Mouse (Mus musculus) thymus, adult 18-20 months (tissue): Measurements from ENCODE around the gene Adgrb3.

Experiments used
- DNase-seq, 2 experiments: peaks; one replicate each; pipeline ENCODE4 v3.0.0; 2022; ENCODE audit warnings: mixed read lengths in 2 of 2

Gene Adgrb3

DNA sequence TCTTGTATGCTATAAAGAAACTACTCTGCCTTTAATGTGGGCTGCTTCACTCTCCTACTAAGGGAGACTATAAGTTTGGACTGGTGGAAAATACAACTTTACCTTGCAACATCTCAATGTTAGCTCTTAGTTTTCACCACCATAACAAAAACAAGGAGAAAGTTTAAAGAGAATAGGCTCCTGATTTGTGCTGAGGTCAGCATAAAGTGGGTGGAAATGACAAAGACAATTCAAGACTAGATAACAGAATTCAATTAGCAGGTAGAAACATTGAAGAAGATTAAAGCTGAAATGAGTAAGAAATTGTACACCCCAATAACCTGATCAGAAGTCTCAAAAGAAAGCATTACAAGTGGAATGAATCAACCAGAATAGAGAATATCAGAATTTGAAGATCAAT lies 578.9 kb downstream of the Adgrb3 start:
- no peak for DNase-seq

DNA sequence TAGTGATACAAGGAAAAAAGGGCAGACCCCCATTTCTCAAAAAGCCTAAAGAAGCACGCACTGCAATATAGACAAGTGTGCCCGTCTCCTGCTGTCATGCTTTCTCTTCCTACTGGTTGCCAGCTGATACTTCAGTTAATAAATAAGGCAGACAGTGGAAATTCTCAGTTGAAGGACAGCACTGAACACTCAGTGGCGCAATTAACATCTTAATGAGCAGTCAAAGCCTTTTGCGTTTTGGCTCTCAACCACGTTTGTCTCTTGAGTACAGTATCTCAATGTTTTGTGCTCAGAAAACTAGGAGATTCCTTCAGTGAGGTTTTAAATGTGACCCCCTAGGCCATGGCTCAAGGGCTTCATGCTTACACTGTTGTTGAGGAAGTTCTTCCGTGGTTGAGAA lies 587.1 kb downstream of the Adgrb3 start:
- DNase-seq, result no peak

DNA sequence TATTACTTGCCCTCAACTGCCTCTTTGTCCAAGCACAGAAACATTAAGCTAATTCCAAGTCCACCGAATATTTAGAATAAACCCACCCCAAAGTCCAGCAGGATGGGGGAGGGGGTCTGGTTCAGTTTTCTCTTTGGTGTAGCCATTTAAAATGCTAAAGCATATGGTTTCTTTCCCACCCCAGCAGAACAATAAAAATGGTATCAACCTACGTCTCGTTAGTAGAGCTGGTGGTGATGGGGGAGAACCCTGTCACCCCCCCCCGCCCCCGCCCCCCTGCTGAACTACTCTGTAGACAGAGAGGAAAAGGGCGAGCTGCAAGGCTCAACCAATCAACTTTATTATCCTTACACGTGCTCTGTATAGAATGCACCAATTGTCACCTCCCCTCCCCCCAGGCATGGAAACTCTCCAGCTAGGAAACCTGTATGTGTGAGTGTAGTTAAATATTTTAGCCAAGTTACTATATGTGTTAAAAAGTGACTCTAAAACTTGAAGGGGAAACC lies 600.2 kb downstream of the Adgrb3 start:
- no peak for DNase-seq

DNA sequence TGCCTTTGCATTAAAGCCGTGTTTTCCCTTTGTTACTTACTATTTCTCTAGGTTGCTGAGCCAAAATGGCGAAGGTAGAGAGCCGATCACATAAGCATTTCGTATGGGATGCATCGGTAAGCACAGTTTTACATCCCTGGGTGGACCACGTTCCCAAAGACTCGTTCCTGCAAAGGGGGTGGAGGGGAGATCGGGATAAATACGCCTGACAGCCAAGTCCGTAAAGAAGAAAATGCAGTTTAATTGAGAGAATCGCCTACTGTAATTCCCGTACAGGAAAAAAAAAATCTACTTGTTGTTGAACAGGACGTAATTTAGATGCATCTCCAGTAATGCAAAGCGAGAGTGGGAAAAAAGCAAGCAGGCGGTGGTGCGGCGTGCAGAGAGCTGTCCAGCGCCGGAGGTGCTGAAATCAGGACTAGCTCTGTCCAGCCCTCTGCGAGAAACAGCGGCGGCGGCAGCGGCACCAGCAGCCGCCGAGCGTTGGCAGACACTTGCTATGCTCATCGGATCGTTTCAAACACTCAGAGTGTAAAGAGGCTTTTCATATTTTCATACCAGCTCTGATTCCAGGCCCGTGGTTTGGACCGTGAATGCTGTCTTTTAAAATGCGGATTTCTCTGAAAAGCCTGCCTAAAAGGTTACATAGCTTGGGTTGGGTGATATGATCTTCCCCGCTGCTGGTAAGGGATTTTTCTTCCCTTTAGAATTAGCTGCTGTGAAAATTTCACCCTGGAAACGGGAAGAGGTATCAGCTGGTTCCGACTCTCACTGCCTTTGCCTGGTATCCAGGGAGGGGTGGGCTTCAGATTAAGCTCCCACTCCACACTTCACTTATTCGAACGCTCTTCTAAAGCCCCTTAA lies 600.9 kb downstream of the Adgrb3 start:
- no peak for DNase-seq

DNA sequence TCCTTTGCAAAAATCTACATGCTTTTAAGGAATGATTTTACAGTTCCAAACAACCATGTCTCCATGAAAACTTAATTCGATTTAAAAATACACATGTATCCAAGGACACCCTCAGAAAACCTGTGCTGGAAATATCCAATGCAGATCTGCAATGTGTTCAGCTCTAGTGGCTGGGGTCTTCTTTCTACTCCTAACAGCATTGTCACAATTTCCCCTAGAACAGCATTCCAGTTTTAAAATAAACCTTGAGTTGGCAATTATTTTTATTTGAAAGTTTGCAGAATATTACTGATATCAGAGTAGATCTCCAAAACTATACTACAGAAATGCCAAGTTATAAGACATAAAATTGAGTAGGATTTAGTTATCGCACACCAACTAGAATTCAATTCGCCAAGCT lies 601.6 kb downstream of the Adgrb3 start:
- DNase-seq, result no peak

DNA sequence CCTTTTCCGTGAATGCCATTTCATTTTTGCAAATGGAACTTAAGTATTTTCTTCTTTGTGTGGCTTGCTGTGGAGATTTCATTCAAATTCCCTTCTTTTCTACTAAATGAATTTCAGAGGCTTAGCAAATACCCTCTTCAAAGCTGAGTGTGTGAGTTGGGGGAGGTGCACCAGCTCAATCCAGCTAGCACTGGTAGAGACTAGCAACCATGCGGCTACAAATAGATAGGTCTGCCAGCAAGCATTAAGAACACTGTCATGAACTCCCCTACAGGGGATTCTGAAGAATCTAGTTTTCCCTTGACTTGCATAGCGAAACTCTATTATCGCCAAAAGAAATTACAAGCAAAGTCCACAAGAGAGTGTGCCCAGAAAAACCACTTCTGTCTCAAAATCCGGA lies 624.9 kb downstream of the Adgrb3 start:
- DNase-seq, result no peak

DNA sequence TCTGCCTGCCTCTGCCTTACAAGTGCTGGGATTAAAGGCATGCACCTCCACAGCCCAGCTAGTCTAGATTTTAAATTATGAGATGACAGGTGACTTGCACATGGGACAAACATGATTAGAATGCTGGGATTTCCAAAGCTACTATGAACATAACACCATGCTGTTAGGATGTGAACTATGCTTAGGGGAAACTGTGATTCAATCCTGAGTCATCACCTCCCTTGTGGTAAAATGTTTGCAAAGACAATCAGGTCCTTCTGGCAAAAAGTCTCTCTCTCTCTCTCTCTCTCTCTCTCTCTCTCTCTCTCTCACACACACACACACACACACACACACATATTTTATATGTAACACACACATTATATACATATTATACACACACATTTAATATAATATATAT lies 630.1 kb downstream of the Adgrb3 start:
- no peak for DNase-seq

DNA sequence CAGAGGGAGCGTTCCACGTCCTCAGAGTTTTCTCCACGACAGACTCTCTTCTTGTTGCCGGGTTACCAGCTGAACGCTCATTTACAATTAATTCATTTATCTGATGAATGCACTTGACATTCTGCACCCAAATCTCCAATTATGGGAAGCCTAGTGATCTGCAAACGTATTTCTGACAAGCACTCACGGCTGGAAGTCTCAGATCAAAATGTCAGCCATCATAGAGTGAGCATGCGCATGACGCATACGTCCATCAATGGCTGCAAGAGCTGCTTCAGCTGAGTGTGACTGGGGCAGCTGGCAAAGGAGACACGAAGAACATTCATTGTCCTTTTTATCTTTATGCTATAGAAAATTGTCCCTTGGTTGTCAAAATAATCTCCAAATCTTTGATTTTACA lies 637.5 kb downstream of the Adgrb3 start:
- no peak for DNase-seq

DNA sequence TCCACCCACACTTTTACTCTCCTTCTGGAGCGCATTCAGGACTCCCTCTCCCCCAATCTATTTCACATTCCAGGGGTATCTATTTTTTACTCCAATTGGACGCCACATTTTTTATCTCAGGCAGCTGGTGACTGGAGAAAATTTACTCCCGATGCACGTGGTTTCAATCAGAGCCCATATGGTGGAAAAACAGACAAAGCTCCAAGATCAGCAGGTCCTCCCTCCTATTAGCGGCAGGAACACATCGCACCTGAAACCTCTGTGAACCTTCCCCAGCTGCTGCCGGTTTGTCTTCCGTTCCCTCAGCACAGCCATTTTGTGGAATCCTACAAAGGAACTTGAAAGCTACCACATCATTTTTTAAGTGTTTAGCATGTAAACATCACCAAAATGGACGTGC lies 640.2 kb downstream of the Adgrb3 start:
- no peak for DNase-seq

DNA sequence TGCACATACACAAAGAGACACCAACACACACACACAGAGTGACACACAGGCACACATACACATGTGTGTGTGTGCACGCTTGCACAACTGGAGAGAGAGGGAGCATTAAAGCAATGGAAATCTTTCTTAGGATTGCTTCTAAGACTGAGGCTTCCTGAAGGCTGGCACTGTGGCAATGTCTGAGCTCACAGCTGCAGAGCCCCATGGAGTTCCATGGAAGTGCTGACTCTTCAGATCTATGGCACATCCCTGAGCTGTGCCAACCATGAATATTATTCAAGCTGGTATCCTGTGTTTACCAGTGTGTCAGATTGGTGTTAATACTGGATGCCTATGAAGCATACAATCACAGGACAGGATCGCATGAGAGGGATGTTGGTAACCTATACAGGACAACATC lies 643.6 kb downstream of the Adgrb3 start:
- no peak for DNase-seq

DNA sequence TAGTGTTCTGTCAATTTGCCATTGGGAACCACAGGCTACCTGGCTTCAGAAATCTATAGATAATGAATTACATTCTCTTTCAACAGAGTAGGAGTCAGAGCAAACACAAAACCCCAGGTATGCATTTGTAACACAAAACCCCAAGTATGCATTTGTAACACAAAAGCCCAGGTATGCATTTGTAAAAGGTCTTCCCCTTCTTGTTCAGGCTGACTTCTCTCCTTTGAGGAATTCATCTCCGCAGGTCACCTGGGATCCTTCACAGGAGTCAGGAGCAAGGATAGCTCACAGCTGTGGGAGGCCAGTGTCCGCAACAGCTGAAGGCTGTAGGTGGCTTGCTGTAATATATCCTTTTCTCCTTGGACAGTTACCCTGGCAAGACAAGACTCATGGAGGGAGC lies 647.6 kb downstream of the Adgrb3 start:
- DNase-seq, result no peak

DNA sequence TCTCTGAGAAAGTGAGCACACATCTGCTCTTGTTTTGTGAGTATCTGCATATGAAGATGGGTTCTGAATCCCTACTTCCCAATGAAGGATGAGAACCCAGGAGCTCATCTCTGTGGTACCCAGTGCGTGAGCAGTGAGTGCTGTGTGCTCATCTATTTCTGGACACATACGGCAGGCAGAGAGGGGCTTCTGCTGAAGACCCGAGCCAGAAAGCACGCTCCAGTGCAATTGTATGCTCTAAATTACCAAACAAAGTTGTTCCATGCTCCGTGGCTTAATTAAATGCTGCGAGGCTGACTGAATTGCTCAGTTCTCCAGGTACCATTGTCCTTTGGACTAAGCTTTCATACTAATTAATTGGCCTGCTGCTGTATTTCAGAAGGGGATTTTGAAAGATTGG lies 648.9 kb downstream of the Adgrb3 start:
- no peak for DNase-seq

DNA sequence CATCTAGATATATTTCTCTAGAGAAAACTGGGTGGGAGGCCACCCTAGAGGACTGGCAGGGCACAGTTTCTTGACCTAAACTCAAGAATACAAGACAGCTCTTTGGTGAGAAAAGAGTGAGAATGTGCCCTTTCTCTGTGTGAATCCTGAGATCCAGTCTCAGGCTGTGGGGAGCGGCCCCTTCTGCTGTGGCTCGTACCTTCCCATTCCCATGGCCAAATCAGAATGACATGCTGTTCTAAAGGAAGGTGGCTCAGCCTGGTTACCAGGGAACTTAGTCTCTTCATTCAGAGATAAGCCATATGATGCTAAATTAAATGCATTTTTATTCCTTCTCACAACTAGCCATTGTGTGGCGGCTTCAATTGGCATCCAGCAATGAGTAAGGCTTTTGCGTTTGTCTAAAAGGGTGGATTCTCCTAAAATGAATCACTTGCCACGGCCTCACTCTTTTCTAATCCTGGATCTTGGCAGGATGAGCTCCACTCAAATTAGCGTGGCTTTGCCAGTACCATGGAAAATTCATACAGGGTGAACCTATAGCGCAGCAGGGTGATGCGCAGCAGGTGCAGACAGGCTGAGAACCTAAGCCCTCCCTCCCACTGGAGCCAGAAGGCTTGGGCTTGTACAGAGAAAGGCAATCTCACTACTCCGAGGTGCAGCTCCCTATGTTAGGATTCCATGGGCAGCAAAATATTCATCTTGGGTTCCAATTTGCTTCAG lies 649.5 kb downstream of the Adgrb3 start:
- no peak for DNase-seq

DNA sequence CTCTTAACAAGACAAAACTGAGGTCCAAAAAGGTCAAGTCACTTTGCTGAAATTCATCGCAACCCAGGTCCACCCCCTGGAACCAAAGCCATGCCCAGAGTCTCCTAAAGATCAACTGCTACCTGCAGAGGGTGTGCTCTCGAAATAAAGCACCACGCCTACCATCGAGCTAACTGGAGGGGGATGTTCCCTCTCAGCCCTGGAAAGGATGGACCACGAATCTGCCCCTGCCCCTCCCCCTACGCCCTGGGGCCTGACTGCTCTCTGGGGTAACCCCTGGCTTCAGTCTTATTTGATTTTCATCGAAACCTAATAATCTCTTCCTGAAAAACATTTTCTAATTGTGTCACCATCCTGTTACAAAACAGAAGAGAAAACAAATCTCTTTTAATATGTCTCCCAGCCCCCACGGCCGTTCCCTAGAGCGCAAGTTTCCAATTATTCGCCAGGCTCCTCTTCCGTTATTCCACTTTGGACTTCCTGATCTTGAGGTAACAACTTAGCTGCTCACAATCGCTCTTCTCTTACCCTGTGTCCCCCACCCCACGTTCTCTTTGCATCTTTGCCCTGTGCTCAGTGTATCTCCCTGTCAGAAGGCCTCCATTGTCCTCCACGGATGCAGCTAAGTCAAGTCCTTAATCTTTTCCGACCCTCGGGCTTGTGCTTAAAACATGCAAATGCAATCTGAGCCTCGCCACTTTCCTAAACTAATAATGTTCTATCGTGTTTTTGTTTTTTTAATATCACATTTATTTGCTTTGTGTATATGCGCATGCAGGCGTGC lies 651.0 kb downstream of the Adgrb3 start:
- DNase-seq, result no peak

DNA sequence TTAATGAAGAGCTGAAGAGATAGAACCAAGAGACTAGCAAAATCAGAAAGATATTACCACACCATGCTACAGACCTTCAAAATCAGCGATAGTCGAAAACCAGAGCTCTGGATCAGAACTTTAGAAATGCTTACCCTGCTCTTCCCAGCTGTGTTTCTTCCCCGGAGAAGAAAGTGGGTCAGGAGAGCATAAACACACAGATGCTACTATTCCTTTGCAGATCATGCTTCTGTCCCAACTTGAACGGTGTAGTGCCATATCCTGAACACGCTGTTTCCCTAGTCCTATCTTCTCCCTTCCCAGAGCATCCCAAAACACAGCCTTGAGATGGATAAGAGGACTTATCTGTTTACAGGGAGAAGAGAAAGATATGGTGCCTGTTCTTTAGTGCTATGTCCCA lies 662.4 kb downstream of the Adgrb3 start:
- DNase-seq, result no peak

DNA sequence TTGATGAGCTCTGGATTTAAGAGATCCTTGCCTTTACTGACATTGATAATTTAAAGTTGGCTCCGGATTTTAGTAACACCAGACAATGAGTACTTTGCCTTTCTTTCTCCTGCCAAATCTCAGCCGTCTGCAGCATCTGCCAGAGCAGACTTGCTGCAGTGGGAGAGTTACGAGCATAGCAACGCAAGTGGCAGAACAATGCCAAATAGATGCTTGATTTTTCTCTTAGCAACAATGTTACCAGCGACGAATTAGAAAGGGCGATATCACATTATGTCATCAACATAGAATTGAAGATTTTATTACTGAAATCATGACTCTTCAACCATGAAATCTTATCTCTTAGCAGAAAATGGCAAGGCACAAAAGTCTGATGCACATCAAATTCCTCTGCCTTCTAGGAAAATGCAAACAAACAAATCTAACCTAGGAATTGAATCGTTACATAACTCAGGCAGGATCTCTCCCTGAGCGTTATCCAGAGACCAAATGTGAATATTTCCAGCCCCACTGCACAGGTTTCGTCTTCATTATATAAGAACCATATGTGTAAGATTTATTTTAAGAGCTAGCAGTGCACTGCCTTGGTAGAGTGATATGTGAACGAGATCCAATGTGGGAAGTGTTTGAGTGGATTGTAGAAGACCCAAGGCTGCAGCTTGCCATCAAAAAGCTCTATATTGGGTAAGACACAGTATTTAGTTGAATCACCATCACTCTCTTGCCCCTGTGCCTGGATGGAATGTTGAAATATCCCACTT lies 663.3 kb downstream of the Adgrb3 start:
- DNase-seq, result no peak

DNA sequence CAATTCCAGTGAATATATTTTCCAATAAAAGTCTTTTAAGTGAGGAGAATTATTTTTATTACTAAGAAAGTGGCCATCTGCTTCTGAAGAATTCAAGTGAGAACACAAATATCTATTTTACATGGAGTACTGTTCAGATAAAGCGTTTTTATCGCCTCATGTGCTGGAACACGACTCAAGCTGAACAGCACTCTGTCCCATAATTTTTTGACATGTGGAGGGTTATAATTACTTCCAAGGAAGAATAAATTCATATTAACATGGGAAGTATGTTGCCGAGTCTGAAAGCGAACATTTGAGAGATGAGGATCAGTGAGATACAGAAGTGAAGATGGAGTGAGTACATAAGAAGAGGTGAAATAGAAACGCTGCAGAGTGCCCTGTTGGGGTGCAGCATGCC lies 665.9 kb downstream of the Adgrb3 start:
- DNase-seq, result no peak

DNA sequence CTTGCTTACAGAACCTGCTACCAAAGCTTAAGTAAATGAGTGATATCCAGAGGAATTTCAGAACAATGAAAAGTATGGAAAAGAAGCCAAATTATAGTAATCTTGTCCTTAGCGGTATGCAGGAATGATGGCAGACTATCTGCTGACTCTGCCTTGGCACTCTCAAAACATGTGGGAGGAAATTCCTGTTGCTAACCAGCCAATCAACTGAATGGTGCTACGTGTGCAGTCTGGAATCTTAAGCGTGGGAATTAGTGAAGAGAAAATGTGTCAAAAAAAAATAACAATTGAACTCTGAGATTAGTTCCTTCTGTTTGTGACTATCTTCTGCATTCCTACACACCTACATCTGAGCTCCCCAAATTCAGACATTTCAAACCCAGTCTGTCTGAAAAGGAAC lies 683.3 kb downstream of the Adgrb3 start:
- DNase-seq, result no peak

DNA sequence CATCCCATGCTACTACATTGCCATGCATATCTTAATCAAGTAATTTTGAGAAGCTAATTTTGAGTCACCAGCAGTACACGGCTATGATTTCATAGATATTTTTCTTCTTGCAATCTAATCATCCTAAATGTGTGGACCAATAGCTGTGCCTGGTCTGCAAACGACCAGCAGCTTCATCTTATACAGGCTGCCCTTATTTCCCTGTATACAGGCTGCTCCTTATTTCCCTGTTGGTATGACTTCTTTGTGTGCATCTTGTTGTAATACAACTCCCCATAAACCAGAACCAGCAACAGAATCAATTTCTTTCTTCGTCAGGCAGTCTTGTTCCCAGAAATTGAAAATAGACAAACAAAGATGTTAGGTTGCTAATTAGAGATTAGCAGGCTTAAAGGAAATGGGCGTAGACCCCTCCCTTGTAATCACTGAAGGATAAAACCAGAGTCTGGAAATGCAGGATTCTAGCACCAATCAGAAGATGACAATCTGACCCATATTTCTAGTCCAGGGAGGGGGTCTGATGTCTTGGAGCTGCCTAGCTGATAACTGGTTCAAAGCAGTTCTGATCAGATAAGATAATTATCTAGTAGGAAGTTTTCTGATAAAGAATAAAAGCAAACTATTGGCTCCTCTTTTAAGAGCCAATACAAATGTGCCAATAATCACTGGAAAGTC lies 697.2 kb downstream of the Adgrb3 start:
- DNase-seq, result no peak

DNA sequence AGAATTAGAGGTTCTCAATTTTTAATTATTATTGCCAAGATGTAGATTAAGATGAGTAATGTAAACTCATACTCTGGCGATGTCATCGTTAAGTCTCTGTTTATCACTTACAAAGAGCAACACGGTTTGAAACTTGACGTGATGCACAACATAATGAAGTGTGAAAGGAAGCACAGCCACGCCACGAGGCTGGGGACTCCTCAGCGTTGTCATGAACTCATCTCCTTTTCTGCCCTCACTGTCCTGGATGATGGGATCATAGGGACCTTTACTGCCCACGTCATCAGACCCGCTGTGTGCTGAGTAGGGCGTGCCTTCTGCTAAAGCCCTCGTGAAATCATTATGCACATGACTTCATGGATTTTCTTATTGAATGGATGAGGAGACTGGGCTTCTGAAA lies 714.0 kb downstream of the Adgrb3 start:
- DNase-seq, result no peak

DNA sequence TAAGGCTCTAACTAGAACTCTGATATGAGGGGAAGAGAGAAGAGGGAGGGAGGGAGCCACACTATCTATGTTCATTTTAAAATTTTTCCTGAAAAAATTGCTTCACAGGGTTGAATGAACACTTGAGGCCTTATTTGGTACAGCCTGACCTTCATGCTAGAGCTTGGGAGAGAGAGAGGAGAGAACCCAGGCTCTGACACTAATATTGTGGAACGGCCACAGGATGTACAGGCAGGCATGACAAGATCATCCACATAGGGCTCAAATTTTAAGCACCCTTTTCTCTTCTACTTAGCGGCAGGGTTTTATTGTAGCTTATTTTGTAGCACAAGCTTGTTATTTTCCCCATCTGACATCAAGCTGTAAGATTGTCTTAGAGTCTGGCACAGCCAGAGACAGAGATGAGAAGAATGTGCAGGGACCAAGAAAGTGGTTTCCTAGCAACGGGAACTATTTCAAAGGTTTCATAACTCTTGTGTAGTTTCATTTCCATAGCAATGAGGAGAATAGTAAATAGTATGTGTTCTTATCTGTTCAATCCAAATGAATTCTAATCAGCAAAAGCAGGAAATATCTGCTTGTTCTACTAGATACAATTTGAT lies 721.9 kb downstream of the Adgrb3 start:
- no peak for DNase-seq

DNA sequence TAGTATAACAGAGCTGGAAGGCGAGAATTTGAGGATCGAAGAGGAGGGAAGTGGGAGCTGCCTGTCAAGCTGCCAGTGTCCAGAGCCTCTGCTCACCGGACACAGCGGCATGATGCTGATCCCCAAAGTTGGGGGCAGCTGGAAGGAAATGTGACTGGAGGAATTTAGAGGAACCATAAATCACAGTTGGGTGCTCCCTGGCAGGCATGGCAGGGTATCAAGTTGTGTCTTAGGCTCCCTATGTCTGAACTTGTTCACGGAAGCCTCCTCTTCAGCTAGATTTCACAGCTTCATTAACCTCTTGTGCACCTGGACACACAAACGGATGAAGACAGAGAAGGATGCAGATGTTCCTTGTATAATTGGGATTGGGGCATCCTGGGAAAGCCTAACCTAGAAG lies 722.8 kb downstream of the Adgrb3 start:
- DNase-seq, result no peak
